Mouse (Mus musculus): Measurements from ENCODE around the gene Pitpnb.

The Pitpnb gene

DNA sequence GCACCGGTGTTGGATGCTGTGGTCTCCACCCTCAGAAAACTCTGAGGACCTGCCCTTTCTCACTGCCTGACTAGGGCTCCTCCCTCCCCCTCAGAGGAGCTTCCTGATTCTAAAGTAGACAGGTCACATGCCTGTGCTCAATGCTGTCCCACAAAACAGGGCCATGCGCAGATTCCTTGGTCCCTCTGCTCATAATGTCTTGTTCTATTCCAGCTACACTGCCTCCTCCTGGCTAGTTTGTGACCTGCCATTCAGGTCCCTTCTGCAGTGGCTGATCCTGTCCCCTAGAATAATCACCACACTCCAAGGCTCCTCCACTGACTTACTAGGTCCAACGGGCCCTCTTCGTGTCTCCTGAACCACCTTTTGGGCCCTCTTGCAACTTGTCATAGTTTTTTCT is 65.6 kb downstream of the Pitpnb start:
- DNase-seq (ENCODE audit: low spot score): no peak

DNA sequence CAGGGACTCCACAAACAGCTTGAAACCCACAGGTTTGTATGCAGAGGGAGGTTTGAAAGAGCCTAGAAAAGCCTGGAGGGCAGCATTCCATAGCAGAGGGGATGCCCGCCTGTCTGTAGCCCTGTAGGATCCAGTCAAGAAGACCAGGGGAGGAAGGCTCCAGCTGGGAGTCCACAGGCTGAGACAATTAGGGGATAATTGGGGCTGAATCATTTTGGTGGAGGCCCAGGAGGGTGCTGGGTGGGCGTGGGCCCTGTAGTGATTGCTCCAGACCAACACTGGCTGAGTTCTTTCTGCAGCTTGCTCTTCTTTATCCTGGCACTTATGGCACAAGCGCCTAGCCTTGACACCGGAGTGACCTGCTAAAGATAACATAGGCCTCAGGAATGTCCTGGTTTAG is 67.9 kb downstream of the Pitpnb start:
- no peak for DNase-seq (ENCODE audit: low spot score)

DNA sequence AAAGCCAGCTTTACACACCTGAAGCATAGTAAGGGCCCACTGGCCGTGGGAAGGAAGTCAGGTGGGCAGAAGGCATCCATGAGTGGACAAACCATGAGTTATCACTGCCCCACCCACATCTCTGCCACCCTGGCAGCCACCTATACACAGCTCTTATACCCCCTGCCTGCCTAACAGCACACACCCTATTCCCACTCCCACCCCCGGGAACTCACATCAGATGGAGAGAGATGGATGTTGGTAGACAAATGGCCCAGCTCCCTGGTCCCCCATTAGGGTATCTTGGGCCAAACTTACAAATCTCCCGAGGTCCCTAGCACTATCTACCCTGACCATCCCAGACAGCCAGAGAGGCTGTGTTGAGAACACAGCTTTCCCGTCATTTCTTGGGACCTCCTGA is 68.7 kb downstream of the Pitpnb start:
- no peak for DNase-seq (ENCODE audit: low spot score)

DNA sequence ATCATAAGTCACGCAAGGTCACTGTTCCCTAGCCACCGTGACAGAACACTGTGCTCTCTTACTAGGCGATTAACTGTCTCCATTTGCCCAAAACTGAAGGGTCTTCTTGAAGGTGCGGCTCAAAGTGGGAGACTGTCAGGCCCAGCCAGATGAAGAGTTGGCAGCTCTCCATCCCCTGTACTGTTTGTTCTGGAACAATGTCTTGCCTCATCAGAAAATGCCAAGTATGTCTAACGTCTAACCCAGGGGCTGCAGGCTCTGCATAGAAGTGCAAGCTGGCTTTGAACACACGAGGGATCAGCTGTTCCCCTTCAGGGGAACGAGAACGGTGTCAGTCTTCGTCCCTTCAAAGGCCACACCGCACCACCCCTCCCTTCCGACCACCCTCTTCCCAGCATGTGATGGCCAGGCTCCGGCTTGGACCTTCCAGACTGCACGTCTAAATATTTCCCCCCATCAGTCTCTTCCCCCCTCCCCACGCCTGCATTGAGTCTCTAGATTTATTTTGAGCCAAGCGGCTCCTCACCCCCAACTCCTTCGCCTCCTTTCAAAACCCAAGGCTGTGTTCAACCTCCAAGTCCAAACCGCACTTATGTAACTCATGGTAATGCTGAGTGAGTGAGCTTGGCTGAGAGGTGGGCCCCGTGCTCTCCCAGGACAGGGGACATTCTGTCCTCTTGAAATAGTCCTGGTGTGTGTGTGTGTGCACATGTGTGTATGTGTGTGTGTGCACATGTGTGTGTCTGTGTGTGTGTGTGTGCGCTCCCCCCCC is 71.5 kb downstream of the Pitpnb start:
- no peak for DNase-seq (ENCODE audit: low spot score)

DNA sequence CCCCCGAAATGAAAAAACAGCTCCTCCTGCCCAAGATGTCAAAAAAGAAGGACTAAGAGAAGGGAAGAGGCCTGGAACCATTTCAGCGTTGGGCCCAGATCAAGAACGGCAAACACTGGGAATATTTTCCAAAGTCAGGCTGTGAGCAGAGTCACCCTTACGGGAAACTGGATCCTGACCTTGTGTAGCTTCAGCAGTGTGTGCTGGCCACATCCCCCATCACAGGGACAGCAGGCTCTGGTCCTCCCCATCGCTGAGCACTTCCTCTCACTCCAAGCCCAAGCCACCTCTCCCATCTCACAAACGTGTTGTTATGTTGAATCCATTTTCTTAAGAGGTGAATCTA is 72.1 kb downstream of the Pitpnb start:
- DNase-seq (ENCODE audit: low spot score): no peak

DNA sequence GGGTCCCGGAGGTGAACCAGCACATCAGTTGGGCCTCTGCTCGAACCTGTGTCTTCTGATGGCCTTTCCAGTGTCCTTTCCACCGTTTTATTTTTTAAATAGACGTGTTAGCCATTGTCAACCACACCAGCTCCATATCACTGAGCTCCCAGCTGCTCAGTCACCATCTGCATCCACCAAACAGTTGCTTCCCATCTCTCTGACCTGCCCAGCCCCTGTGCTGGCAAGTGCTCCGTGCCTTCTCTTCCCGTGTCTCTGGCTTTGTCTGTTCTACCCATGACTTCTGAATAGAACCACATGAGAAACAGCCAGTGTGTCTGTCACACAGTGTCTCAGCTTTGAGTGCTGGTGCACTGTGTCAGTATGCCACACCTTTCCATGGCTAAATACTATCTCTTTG is 74.2 kb downstream of the Pitpnb start:
- no peak for DNase-seq (ENCODE audit: low spot score)

DNA sequence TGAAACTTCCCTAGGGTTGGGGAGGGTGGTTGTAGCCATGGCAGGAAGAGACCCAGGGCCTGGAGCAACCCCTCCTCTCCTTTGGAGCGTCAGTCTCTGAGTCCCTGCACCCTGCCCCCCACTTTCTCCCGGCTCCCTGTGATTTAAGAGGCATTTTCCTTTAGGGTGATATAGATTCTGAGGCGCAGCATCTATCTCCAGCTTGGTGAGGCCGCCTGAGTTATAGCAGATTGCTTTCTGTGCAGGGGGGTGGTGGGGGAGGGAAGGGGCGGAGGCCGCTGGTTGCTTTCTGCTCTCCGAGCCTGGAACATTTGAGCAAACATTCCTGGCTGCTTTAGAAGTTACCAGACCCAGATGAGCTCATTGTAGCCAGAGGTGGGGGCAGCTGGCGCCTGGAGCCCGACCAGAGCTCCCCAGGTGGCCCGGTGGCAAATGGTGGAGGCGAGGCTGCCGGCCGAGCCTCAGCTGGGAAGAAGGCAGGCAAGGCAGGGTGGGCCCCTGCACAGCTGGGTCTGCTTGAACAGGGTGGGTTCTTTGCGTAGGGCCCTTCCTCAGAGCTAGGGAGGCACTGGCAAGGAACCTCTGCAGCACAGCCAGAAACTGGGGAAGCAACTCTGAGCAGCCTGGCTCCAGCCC is 78.0 kb downstream of the Pitpnb start:
- DNase-seq (ENCODE audit: low spot score): no peak

DNA sequence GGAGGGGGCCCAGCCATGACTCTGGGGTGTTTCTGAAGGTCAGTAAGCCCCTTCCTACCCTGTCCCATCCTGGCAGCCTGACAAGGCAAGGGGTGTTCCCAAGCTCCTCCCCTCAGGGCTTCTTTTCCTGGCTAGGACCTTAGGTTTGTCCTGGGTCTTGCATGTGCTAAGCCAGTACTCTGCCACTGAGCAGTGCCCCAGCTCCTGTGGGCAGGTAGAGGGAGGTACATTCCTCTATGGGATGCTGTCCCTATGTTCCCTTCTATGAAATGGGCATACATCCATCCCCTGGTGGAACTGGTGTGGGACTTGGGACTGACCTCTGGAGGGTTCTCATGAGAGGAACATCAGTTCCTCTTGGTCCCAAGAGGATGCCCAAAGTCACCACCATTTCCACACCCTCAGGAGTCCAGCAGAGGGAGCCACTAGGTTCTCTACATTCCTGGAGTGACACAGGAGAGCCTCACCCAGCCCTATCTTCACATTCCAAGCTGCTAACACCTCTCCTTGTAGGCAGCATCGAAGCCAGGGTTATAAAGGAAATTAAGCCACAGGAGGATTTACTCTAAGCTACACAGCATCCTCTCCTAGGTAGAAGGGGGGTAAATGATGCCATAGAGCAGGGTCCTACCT is 79.0 kb downstream of the Pitpnb start:
- no peak for DNase-seq (ENCODE audit: low spot score)

DNA sequence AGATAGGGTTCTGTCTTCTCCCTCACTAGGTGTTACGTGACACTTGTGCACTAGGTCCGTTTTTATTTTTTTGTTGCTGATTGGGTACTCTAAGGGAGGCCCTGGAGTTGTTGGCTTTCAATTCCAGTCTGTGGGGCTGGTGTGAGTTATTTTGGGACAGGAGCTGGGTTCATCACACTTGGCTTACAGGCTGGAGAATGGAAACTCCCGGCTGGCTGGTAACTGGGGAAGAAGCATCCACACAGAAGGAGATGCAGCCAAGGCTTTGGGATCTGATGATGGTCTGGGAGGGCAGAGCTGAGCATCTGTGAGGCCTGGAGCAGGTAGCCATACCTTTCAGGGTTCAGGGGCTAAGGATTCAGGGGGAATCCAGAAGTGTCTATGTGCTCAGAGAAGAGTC is 80.1 kb downstream of the Pitpnb start:
- no peak for DNase-seq (ENCODE audit: low spot score)

DNA sequence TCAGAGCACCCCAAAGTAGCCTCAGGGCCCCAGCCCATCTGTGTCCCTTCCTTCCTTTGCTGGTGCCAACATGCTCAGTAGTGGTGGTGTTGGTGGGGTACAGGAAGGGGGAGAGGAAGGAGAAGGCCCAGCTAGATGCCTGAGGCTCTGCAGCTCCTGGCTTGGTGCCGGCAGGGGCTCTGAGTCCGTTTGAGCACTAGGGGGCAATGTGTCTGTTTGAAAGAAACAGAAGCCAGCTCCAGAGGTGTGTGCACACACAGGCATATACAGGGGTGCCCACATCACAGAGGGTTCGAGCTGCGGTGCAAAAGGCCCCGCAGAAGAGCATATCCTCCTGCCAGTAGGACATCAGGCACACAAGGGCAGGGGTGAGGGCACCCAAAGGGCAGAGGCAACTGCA is 83.6 kb downstream of the Pitpnb start:
- DNase-seq (ENCODE audit: low spot score): no peak

DNA sequence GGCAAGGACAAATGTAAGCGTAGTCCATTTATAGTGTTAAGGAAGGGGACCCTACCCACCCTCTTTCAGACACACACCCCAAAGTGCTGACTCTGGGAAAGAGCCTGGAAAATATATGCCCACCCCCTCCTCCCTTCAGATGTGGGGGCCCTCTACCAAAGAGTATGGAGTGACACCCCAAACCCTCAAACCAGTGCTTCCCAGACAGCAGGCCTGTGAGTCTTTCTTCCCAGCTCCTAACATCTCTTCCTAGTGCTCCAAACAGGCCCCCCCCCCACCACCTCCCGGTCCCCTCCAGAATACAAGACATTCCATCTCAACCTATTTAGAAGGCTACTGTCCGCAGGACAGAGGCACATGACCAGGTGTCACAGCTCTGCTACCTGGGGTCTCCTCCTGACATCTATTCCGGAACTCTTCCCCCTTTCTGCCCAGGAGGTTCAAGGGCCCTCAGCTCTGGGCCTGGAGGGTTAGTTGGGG is 84.2 kb downstream of the Pitpnb start:
- no peak for DNase-seq (ENCODE audit: low spot score)

DNA sequence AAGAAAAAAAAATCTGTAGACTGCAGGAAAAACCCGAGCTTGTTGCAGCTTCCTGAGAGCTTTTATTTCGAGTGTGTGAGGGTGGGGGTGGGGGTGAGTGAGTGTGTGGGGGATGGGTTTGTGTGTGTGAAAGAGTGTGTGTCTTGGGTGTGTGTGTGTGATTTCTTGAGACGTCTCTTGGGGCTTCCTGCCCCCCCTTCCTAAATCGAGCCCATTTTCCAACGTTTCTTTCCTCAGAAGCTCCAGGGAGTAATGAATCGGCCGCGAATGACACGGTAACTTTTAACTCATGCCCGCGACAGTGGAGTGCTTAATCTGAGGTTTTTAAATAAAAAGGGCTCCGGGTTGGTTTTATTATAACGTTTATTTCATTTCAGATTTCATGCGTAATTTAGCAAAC is 85.0 kb downstream of the Pitpnb start:
- no peak for DNase-seq (ENCODE audit: low spot score)

DNA sequence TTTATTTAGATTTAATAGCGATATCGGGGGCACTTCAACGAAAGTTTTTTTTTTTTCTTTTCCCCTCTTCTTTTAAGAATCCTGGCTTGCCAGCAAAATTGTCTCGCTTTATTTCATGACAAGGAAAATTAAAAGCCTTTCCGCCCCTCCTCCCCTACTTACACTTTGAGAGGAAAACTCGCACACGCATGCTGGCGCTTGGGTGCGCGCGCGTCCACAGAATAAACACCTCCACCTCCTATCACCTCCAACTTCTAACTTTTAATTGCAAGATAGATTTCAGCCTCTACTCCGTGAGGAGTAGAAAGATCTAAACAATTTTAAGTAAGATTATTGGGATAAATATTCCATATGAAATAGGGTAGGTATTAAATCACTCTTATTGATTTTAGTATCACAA is 85.5 kb downstream of the Pitpnb start:
- no peak for DNase-seq (ENCODE audit: low spot score)

DNA sequence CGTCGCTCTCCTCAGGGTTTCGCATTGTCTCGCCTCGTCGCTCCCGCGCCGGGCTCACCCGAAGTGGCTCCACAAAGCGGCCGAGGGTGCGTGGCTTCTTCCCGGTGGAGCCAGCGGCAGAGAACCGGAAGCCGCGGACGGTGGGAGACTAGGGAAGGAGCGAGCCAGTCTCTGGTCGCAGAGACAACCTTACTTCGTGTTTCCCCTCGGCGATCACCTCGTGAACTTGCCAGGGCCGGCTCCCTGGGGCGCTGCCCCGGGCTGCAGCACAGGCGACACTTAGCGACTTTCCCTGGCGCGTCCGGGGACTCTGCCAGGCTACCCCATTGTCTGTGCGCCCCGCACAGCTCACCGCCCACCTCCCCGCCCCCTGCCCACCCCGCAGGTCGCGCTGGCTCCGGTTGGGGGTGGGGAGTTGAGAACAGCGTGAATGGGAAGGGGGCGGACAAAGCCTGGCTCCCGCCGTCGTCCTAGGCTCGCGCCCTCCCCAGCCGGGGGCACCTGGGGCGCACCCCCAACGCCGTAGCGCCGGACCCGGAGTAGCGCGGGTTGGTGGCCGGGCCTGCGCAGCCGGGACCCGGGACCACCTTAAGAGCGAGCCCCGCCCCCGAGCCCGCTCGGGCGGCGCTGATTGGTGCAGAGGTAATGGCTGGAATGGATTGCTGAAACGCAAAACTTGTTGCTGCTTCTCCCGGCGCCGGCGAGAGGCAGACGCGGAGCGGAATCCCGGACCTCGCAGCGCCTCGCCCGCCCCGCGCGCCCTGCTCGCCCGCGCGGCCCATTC is 86.2 kb downstream of the Pitpnb start, which contains the start of gene Mn1:
Mn1 (plus strand) TSS at position 772 of the 784 bp plus-strand sequence.
- DNase-seq (ENCODE audit: low spot score): peak; percentile 78

DNA sequence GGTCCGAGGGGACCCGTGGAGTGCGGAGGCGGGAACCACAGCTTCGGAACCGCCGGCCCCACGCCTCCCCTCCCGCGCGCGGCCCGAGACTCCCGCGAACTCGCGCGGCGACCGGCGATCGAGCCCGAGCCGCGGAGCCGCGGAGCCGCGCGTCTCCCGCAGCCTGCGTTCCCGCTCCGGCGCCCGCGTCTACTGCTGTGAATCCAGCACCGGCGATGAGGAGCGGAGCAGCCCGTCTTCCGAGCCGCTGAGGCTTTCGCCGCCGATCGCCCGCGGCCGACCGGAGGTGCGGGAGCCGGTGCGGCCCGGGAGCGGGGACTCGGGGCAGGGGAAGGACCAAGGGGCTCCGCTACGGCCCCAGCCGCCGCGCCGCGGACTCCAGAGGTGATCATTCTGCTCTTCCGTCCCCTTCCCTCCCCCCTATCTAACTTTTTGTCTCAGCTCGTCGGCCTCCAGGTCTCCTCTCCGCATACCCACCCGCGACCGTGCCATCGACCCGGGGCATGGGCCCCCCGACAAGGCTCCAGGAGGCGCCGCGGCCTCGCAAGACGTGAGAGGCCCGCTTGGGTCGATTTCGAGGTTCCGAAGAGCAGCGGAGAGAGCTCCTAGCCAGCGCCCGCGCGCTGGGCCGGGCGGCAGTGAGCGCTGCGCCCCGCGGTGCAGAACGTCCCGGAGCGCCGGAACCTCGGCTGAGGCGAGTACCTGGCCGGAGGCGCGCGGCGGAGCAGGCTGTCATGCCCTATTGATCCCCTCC is 87.0 kb downstream of the Pitpnb start:
- DNase-seq (ENCODE audit: low spot score): no peak

DNA sequence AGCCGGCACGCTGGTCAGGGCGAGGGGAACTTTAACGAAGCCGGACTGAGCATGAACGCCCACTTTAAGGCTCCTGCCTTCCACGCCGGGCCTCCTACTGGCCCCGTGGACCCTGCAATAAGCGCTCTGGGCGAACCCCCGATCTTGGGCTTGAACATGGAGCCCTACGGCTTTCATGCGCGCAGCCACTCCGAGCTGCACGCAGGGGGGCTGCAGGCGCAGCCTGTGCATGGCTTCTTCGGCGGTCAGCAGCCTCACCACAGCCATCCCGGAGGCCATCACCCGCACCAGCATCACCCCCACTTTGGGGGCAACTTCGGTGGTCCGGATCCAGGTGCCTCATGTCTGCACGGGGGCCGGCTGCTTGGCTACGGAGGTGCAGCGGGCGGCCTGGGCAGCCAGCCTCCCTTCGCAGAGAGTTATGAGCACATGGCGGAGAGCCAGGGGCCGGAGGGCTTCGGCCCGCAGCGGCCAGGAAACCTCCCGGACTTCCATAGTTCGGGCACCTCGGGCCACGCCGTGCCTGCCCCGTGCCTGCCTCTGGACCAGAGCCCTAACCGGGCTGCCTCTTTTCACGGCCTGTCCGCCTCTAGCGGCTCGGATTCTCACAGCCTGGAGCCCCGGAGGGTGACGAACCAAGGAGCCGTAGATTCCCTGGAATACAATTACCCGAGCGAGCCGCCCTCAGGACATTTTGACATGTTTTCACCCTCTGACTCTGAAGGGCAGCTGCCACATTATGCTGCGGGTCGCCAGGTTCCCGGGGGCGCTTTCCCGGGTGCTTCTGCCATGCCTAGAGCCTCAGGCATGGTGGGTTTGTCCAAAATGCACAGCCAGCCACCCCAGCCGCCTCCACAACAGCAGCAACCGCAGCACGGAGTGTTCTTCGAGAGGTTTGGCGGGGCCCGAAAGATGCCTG is 87.9 kb downstream of the Pitpnb start:
- no peak for DNase-seq (ENCODE audit: low spot score)

DNA sequence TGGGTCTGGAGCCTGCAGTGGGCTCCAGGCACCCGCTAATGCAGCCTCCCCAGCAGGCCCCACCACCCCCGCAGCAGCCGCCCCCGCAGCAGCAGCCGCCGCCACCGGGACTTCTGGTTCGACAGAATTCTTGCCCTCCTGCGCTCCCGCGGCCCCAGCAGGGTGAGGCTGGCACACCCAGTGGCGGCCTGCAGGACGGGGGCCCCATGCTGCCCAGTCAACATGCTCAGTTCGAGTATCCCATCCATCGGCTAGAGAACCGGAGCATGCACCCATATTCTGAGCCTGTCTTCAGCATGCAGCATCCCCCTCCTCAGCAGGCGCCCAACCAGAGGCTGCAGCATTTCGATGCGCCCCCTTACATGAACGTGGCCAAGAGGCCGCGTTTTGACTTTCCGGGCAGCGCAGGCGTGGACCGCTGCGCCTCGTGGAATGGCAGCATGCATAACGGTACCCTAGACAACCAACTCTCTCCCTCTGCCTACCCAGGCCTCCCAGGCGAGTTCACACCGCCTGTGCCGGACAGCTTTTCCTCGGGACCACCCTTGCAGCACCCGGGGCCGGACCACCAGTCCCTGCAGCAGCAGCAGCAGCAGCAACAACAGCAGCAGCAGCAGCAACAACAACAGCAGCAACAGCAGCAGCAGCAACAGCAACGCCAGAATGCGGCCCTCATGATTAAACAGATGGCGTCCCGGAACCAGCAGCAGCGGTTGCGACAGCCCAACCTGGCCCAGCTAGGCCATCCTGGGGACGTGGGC is 88.7 kb downstream of the Pitpnb start:
- DNase-seq (ENCODE audit: low spot score): no peak

DNA sequence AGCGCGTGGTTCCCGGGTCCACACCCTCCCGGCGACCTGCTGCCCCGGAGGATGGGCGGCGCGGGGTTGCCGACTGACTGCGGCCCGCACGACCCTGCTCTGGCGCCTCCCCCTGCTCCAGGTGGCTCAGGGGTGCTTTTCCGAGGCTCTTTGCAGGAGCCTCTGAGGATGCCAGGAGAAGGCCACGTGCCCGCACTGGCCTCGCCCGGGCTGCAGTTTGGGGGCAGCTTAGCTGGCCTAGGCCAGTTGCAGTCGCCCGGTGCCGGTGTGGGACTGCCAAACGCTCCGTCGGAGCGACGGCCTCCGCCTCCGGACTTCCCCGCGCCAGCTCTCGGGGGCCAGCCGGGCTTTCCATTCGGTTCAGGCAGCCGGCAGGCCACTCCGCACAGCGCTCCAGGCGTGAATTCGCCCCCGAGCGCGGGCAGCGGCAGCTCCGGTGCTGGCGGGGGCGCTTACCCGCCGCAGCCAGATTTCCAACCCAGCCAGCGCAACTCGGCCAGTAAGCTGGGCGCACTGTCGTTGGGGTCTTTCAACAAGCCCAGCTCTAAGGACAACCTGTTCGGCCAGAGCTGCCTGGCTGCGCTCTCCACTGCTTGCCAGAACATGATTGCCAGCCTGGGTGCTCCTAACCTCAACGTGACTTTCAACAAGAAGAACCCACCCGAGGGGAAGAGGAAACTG is 89.6 kb downstream of the Pitpnb start:
- no peak for DNase-seq (ENCODE audit: low spot score)

DNA sequence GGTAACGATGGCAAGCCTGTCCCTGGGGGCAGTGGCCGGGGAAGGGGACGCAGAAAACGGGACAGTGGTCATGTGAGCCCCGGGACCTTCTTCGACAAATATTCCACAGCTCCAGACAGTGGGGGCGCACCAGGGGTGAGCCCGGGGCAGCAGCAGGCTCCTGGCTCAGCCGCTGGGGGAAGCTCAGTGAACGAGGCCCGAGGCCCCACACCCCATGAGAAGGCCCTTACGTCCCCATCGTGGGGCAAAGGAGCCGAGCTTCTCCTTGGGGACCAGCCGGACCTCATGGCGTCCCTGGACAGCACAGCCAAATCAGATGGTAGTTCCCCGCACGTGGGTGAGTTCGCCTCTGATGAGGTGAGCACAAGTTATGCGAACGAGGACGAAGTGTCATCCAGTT is 90.3 kb downstream of the Pitpnb start:
- DNase-seq (ENCODE audit: low spot score): no peak

Data from testis, postnatal 14 days (tissue).